Mouse (Mus musculus) T-cell, adult 2 months (primary cell): Measurements from ENCODE around the gene Exoc6.

Experiments
- DNase-seq: peaks from one replicate; pipeline ENCODE4 v3.0.0; 2022; ENCODE audit warnings: low spot score

Gene Exoc6

DNA sequence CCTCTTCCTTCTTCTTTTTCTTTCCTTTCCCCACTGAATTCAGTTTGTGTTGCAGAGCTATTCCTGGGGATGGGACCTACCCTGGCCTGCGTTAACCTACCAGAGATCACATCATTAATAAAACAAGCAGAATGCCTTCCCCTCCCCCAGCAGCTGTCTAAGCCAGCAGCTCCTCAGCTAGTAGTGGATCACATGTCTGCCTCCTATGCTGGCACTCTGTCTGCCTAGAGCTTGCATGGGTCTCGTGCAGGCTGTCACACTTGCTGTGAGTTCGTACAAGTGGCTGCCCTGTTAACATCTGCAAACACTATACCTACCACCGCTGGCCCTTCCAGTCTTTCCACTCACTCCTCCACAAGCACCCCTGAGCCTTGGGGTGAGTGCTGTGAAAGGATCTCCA is 29.4 kb downstream of the Exoc6 start:
- no peak for DNase-seq

- no peak for DNase-seq
Measured at GRCm38 (mm10) chr19:37580438-37580837, 30.2 kb downstream of the Exoc6 start.

- DNase-seq = no peak
Measured at GRCm38 (mm10) chr19:37585210-37585609, 35.0 kb downstream of the Exoc6 start.

DNA sequence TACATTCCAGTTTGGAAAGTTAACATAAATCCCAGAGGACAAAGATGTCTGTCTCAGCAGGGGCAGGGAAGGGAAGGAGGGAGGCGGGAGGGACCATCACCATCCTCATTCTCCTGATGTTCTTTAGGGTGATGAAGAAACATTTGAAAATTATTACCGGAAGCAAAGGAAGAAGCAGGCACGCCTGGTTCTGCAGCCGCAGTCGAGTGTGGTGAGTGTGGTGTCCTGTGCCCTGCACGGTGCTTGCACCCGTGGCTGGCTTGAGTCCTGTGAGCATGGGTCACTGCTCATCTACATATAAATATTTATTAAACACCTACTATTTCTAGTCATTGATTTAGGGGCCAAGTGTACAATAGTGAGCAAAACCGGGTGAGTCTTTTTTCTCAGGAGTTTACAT is 35.5 kb downstream of the Exoc6 start:
- no peak for DNase-seq

- DNase-seq = no peak
Measured at GRCm38 (mm10) chr19:37590544-37590943, 40.3 kb downstream of the Exoc6 start.

DNA sequence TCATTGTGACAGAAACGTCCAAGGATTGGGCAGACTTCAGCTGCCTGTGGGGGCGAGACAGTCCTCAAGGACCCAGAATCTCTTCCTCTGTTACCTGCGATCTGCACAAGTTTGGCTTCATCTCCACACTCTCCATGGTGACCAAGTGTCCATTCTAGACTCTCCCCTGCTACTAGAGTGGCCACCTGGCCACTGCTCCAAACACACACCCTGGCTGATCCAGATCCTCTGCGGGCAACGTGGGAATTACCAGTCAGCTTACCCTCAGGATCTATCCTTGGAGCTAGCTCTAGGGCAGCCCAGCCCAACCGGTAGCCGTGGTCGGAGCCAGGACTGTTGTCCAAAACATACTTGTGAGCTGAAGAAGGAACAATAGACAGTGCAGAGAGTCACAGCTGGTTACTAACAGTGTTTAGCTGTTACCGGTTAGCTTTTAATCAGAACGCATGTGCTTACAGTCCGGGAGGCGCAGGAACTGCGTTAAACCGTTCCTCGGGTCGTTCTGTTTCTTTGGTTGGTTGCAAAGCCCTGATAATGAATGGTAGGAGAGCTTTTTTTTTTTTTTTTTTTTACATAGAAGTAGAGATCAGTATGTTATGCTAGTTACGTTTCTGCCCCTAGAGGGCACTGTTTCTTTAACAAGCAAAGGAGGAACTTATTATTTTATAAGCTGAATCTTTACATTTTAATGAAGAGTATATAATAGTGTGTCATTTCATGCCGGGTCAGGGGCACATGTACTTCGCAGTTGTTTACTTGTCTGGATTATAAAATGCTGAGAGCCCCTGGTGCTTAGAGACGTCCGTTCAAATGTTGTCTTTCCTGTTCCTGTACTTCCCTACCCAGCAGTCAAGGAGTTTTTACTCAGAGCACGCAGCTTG is 52.0 kb downstream of the Exoc6 start:
- DNase-seq = no peak

DNA sequence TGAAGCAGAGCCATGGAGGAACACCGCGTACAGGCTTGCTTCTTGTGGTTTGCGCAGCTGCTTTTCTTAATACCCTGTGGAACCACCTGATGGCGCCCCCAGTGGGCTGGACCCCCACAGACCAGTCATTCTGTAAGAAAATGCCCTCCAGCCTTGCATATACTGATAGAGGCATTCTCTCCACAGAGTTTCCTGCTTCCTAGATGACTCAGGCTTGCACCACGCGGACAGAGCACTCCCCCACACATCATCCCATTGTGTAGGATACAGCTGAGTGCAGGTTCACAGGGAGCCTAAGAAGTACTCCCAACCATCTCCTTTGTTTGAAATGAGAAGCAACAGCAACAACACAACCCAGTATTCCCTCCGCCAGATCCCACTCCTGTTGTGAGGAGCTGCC is 59.8 kb downstream of the Exoc6 start:
- no peak for DNase-seq

GRCm38 (mm10) chr19:37612893-37613292 is 62.7 kb downstream of the Exoc6 start:
- DNase-seq = no peak

GRCm38 (mm10) chr19:37615039-37615630 is 64.9 kb downstream of the Exoc6 start:
- DNase-seq = no peak

DNA sequence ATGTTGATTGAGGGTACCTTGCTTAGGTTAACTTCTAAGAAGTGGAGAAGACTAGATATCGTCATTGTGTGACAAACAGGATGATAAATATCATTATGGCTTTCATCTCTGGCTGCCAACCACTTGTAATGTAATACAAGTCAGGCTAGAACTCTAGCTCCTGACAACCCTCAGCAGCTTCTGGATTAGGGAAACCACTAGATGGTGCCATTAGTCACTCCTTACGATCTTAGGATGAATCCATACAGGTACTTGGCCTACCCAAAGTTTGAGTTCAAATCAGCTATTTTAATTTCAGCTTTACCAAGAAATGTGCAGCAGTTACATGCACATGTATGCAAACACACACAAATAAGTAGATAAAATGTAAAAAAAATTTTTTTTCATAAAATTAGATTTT is 97.8 kb downstream of the Exoc6 start:
- DNase-seq = no peak

DNA sequence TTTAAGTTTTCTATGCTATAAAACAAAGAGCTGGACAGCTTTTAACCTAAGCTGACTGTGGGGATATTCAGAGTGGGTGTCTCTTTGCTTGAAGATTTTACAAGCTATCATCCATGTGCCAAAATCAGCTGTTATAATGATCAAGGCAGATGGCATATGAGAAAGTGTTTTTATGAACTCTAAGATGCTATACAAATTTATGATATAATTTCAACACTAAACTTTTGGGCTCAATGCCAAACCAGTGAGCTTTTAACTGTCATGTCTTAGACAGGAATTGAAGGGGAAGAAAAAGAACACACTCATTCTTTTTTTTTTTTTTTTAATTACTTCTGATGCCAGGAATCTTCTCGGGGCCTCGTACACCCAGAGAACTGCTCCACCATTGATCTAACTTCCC is 100.3 kb downstream of the Exoc6 start:
- no peak for DNase-seq

- DNase-seq = no peak
Measured at GRCm38 (mm10) chr19:37654012-37654411, 103.8 kb downstream of the Exoc6 start.

DNA sequence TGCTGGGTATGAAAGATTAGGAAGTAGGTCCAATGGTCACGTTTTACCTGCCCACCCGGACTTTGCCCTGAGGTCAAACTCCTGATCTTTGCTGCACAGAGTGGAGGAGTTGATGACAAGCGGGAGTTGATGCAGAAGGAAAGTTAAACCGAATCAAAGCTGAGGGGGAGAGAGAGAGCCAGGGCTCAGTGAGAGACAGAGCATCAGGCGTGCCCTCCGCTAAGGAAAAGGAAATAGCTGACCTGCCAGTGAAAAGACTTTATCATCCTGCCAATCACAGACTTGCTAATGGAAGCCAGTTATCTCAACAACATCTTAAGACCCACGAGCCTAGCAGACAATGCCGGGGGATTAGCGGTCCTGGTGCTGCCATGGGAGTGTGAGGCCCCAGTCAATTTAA is 106.2 kb downstream of the Exoc6 start:
- DNase-seq = no peak

- DNase-seq = no peak
Measured at GRCm38 (mm10) chr19:37665256-37665655, 115.0 kb downstream of the Exoc6 start.

- DNase-seq = no peak
Measured at GRCm38 (mm10) chr19:37667855-37668594, 117.8 kb downstream of the Exoc6 start.

GRCm38 (mm10) chr19:37668657-37669056 is 118.4 kb downstream of the Exoc6 start:
- DNase-seq = no peak

- DNase-seq = no peak
Measured at GRCm38 (mm10) chr19:37669486-37669885, 119.3 kb downstream of the Exoc6 start.

- no peak for DNase-seq
Measured at GRCm38 (mm10) chr19:37673393-37673792, 123.2 kb downstream of the Exoc6 start.

DNA sequence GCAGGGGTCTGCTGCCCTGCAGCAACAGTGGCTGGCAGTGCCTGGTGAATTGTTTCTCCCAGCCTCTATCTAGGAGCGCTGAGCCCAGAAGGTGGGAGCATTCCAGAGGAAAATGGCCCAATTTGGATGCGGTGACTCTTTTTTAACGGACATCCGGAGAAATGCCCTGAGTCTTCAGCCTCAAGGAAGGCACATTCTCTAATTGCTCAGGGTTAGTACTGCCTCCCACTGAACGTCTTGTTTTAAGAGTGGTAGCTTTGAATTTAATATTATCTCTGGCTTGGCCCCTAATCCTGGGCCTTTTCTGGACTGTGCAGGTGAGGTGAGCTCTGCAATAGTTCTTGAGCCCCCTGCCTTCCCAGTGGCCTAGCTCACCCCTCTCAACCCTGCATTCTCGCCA is 135.1 kb downstream of the Exoc6 start, which contains the start of gene Cyp26c1:
Gene Cyp26c1, plus strand, starts transcription at position 301 of the 400 bp plus-strand sequence.
- DNase-seq = no peak

DNA sequence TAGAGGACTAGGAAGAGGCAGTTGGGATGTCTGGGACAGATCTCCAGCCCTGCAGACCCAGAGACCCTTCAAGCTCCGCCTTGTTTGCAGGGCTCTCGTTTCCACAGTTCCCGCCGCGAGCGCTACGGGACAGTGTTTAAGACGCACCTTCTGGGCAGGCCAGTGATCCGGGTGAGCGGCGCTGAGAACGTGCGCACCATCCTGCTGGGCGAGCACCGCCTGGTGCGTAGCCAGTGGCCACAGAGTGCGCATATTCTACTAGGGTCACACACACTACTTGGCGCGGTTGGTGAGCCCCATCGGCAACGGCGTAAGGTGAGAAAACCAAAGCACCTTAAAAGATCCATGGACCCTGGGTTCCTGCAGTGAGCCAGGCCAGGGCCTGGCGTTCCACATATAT is 136.1 kb downstream of the Exoc6 start:
- no peak for DNase-seq

DNA sequence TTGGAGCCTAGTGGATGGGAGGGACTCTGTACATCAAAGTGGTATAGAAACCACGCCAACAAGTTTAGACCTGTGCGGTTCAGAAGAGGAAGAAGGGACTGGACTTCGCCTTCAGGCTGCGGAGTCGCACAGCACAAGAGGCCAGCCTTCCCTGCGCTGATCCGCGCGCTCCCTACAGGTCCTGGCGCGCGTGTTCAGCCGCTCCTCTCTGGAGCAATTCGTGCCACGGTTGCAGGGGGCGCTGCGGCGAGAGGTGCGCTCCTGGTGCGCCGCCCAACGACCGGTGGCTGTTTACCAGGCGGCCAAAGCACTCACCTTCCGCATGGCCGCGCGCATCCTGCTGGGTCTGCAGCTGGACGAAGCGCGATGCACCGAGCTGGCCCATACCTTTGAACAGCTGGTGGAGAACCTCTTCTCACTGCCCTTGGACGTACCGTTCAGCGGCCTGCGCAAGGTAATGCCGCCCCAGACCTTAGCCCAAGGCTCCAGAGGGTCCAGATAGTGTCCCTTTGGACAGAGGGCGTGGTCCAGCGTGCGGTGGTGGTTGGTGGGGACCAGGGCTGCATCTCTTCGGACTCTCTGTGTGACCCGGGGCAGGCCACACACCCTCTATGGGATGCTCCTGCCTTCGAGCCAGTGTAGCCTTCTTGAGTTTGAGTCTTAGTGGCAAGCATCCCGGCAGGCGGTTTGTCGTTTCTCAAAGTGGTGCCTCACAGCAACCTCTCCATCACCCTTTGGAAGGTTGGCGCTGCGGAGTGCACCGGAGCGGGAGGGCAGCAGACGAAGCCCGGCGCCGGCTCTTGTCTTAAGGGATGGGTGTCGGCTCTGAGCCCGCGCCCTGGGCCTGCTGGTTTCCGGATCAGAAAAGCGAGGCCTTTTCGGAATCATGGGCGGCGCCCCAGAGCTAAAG is 137.0 kb downstream of the Exoc6 start:
- DNase-seq = no peak

DNA sequence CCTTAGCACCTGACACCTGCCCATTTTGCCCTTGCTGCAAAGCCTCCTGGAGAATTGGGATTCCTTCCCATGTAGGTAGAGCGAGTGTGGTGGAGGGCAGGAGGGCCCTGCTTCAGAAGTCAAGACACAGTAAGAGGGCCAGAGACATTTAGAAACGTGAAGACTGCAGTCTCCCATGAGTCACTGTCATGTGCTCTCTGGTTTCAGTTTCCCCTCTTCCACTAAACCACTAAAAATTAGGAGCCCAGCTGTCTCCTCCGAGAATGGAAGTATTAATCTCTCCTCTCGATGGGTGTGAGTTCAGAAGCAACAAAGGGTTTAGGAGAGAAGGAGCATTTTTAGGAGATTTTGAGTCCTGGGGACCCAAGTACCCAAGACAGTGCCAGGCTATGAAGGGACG is 139.3 kb downstream of the Exoc6 start:
- no peak for DNase-seq
